27 mouse cellular contexts compared by ENCODE assay signal in the genomic region with DNA sequence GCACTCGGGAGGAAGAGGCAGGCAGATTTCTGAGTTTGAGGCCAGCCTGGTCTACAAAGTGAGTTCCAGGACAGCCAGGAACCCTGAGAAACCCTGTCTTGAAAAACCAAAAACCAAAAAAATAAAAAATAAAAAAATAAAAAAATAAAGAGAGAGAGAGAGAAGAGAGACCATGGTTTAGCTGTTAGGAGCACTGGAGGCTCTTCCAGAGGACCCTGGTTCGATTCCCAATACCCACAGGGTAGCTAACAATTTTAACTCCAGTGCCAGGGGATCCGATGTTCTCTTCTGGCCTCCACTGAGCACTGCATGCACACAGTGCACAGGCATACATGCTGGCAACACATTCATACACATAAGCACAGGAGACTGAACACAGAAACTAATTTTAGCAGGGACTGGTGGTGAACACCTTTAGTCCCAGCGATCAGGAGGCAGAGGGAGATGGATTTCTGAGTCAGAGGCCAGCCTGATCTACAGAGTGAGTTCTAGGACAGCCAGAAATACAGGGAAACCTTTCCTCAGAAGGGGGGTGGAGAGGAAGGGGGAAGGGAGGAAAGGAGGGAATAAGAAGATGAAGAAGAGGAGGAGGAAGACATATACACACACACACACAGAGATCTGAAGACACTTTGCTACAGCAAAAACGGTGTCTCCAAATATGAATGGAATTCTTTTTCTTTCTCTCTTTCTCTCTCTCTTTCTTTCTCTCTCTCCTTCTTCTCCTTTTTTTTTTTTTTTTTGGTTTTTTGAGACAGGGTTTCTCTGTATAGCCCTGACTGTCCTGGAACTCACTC. TPM values are rescaled to one million over a fixed set of nuclear protein-coding genes. Genes with fewer than 3 reads are reported as not detected.
"Had no signal": no experiment of that assay in that cellular context is flagged by ENCODE, and none has a peak within 500 bp of the region (broad histone marks: within the 10 kb centered on the region; RNA-seq: fewer than 3 reads in every experiment).

No protein-coding gene starts in this region.

- H3K4me1 ChIP-seq: embryonic facial prominence, embryonic 12.5 days; embryonic facial prominence, embryonic 13.5 days; embryonic facial prominence, embryonic 15.5 days; forebrain, embryonic 10.5 days; forebrain, embryonic 12.5 days; forebrain, embryonic 13.5 days; forebrain, embryonic 15.5 days had no signal

- H3K27ac ChIP-seq: embryonic facial prominence, embryonic 10.5 days; embryonic facial prominence, embryonic 12.5 days; embryonic facial prominence, embryonic 13.5 days; embryonic facial prominence, embryonic 15.5 days; forebrain, embryonic 10.5 days; forebrain, embryonic 12.5 days; forebrain, embryonic 13.5 days; forebrain, embryonic 15.5 days; gastrocnemius, adult 2 months; heart, adult 2 months had no signal

- H3K9me3 ChIP-seq: embryonic facial prominence, embryonic 10.5 days; embryonic facial prominence, embryonic 12.5 days; embryonic facial prominence, embryonic 13.5 days; embryonic facial prominence, embryonic 15.5 days; forebrain, embryonic 10.5 days; forebrain, embryonic 12.5 days; forebrain, embryonic 13.5 days; forebrain, embryonic 15.5 days had no signal

- H3K27me3 ChIP-seq: embryonic facial prominence, embryonic 12.5 days; embryonic facial prominence, embryonic 13.5 days; embryonic facial prominence, embryonic 15.5 days; forebrain, embryonic 12.5 days; forebrain, embryonic 13.5 days; forebrain, embryonic 15.5 days had no signal

- H3K9ac ChIP-seq: embryonic facial prominence, embryonic 12.5 days; embryonic facial prominence, embryonic 13.5 days; embryonic facial prominence, embryonic 15.5 days; forebrain, embryonic 12.5 days; forebrain, embryonic 13.5 days; forebrain, embryonic 15.5 days; forebrain, postnatal 0 days had no signal

- ATAC-seq: forebrain, embryonic 13.5 days; forebrain, embryonic 14.5 days; forebrain, embryonic 15.5 days; forebrain, embryonic 16.5 days; forebrain, postnatal 0 days had no signal

- H3K4me3 ChIP-seq: embryonic facial prominence, embryonic 10.5 days; embryonic facial prominence, embryonic 12.5 days; embryonic facial prominence, embryonic 13.5 days; embryonic facial prominence, embryonic 15.5 days; erythroblast, embryonic 14.5 days; forebrain, embryonic 10.5 days; forebrain, embryonic 12.5 days; forebrain, embryonic 13.5 days; forebrain, embryonic 15.5 days; gastrocnemius, adult 2 months; heart, adult 2 months had no signal

- DNase-seq: cerebellum, adult 8-10 months; cerebellum, adult 9-10 months; cerebellum, adult 9-11 months; cerebellum, postnatal 10 days; cerebellum, postnatal 14 days; cerebellum, postnatal 25 days; cerebellum, postnatal 36 days; embryo, embryonic 11 days; forebrain, postnatal 0 days; gastrocnemius, adult 2 months; gastrocnemius, postnatal 10 days; gastrocnemius, postnatal 14 days; gastrocnemius, postnatal 25 days; gastrocnemius, postnatal 36 days; heart, adult 18-20 months; heart, adult 2 months had no signal

- H3K4me2 ChIP-seq: embryonic facial prominence, embryonic 12.5 days; embryonic facial prominence, embryonic 13.5 days; embryonic facial prominence, embryonic 15.5 days; forebrain, embryonic 12.5 days; forebrain, embryonic 13.5 days; forebrain, embryonic 15.5 days had no signal

RNA-seq across cellular contexts. Expression of a gene that starts 6.9 kb away (rescaled TPM):
- polyA plus RNA-seq: erythroblast, embryonic 14.5 days had no signal
